Mouse (Mus musculus) lung, postnatal 0 days (tissue): ENCODE results near the gene Aprt.

ENCODE experiments used
- CTCF ChIP-seq: IDR thresholded peaks from 2 replicates; pipeline ENCODE4 v1.5.1; 2016; ENCODE audit warnings: antibody characterized with exemption, mild to moderate bottlenecking
- EP300 ChIP-seq: IDR thresholded peaks from 2 replicates; pipeline ENCODE4 v1.6.1; 2016; ENCODE audit warnings: antibody characterized with exemption, mild to moderate bottlenecking, control low read depth

DNA sequence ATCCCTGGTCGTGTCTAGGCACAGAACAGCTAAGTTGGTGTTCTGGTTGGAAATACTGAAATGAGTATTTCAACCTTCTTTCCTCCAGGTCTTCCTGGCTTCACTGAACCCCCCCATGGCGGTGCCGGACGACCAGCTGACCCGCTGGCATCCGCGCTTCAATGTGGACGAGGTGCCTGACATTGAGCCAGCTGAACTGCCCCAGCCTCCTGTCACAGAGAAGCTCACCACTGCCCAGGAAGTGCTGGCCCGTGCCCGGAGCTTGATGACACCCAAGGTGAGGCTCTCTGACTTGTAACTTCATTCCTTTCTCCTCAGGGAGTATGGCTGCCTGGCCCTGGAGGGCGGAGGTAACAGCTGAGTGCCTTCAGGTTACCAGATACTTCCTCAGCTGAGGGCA lies 5.6 kb downstream of the Aprt start:
- no peak for TF ChIP-seq CTCF
- TF ChIP-seq EP300 = no peak
